Mouse (Mus musculus): ENCODE data around the gene Lemd1.
A peak's percentile ranks its signal among the peaks of the same experiment; 100 is the strongest.

Lemd1 gene

GRCm38 (mm10) chr1:132200562-132201510 lies 9.6 kb downstream of the Lemd1 start:
- peak; percentile 82 for DNase-seq (ENCODE audit: low spot score)

- DNase-seq (ENCODE audit: low spot score), result no peak
These were observed 10.3 kb downstream of the Lemd1 start for GRCm38 (mm10) chr1:132201511-132201860.

GRCm38 (mm10) chr1:132201936-132202335 lies 10.7 kb downstream of the Lemd1 start:
- DNase-seq (ENCODE audit: low spot score), result no peak

DNA sequence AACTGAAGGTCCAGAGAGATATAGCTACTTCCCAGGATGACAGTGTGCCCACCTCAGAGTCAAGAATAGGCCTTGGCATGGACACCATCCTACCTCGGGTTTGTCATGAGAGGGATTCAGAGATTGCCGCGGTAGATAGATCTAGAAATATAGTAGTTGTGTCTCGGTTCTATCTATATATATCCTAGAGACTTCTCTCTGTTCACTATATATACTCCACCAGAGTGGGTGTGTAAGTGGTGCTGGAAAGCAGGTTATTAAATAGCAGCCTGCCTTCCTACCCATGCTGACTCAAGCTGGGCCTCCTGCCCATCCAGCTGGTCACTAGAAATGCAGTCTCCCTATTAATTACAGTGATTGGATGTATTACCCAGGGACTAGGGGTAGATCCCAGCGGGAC lies 11.5 kb downstream of the Lemd1 start:
- no peak for DNase-seq (ENCODE audit: low spot score)

DNA sequence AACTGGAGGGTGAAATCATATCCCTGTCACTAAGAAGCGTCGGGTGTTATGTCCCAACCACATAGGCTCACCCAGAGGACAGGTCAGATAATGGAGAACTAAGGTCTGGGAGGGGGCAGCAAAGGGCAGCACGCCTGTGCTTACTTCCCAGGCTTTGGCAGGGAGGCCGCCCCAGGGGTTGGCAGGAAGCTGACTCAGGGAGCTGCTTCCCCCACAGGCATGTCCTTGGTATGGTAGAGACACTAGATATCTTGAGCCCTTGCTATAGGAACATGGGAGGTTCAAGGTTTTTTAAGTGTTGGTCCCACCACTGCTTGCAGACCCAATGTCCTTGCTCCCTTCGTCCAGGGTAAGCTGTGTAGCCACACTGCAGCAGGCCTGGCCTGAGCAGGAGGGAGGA lies 14.7 kb downstream of the Lemd1 start:
- DNase-seq (ENCODE audit: low spot score), result no peak

GRCm38 (mm10) chr1:132206828-132207227 lies 15.6 kb downstream of the Lemd1 start:
- no peak for DNase-seq (ENCODE audit: low spot score)

DNA sequence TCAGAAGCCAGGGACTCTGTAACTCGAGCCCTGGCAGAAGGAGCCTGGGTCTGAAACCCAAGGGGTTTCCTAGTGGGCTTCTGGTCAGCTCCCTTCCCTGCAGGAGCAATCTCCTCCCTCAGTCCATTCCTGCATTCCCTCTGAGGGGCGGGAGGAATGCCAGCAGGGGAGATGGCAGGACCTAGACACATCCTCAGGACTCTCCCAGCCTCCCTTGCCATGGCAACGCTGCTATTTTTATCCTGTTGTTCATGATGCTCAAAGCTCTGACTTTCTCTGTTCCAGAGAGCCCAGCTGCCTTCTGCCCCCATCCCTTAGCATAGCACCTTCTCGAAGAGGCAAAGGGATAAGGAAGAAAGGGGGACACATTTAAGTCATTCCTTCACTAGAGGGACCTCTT lies 16.9 kb downstream of the Lemd1 start:
- DNase-seq (ENCODE audit: low spot score), result no peak

DNA sequence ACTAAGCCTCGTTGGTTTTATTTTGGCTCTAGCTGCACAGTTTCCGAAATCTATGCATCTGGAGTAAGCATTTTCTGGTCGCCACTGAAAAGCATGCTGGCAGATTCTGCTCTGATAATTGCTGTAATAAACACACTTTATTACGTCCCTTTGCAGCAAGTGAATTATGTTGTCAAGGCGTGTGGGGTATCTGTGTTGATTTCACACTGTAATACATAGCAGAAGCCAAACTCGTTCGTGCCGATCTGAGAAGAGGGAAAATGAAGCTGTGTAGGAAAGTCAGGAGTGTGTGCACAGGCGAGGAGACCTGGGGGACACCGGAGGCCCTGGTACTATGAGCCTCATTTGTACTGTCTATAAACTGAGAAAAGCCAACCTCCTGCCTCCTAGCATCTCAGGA lies 18.2 kb downstream of the Lemd1 start:
- no peak for DNase-seq (ENCODE audit: low spot score)

DNA sequence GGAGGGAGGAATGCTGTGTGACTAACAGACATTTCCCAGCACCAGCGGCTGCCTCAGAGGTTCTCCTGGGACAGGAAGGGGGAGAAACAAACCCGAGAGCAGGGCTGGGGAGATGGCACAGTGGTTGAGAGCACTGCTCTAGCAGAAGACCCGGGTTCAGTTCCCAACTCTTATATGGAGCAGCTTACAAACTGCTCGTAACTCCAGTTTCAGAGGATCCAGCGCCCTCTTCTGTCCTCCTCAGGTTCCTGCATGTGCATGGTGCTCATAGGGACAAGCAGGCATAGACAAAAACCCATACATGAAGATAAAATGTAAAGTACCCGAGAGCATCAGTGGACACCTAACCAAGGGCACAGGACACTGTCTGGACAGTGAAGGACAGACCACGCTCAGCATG lies 19.7 kb downstream of the Lemd1 start:
- DNase-seq (ENCODE audit: low spot score), result peak; percentile 69

- no peak for DNase-seq (ENCODE audit: low spot score)
These were observed 20.4 kb downstream of the Lemd1 start for GRCm38 (mm10) chr1:132211672-132212071.

DNA sequence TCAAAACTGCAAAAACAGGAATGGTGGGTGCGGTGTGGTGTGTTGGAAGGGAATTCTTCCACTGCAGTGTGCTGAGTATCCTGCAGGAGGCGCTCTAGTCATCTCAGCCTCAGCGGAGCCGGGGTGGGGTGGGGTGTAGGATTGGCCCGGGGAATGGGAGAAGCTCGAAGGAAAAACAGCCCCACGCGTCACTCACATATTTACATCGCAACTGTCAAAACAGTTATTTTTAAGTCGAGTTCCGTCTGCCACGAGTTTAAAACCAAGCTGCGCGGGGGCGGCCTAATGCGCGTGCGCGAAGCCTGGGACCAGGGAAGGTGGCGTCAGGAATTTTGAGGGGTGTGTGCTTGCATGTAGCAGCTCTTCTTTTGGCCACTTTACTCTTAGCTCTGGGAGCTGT lies 21.0 kb downstream of the Lemd1 start:
- peak; percentile 78 for DNase-seq (ENCODE audit: low spot score)

- peak; percentile 49 for DNase-seq (ENCODE audit: low spot score)
These were observed 21.8 kb downstream of the Lemd1 start for GRCm38 (mm10) chr1:132213076-132213475.

GRCm38 (mm10) chr1:132216276-132216675 lies 25.0 kb downstream of the Lemd1 start:
- DNase-seq (ENCODE audit: low spot score), result no peak

DNA sequence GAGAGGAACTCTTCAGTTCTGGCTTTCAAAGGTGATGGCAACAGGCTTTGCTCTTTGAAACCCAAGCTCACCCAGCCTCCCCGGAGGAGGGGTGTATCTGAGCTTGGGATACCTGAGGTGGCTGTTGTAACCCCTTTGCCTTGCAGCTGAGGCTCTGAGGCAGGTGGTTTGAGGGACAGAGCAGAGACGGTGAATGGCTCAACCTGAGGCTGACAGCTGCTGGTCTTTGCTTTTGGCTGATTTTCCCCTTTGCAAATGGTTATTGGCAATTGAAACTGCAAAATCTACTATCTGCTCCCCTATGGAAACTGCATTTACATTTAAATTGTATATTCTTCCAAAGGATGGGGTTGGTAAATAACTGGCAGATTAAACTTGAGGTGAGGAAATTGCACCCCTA lies 30.4 kb downstream of the Lemd1 start:
- no peak for DNase-seq (ENCODE audit: low spot score)

GRCm38 (mm10) chr1:132222166-132222565 lies 30.9 kb downstream of the Lemd1 start:
- DNase-seq (ENCODE audit: low spot score), result no peak

DNA sequence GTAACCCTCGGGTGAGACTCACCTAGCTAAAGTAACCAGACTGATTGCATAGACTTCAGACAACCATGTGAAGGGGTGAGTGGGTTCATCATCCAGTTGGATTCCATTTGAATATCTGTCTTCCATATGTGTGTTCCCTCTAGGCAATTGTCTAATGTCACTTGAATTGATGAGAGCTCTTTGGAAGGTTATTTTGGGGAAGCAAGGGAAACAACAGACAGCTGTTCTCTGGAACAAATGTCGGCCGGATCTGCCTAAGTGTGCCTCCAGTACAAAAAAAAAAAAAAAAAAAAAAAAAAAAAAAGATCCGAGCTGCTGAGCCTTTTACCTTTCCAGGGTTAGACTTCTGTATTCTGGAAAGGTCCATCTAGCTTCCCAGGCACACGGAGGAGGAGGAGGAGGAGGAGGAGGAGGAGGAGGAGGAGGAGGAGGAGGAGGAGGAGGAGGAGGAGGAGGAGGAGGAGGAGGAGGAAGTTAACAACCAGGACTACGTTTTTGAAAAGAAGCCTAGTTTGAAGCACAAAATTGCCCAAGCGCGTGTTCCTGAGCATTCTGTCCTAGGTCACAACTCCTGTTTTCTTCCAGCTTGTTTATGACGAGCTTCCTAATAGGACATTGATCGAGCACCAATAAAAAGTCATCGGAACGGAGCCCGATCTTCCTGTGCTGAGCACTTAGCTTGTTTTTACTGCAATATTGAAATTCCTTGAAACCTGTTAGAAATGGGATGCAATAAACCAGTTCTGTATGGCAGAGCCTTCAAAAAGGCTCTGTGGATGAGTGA lies 35.3 kb downstream of the Lemd1 start:
- DNase-seq (ENCODE audit: low spot score), result no peak

GRCm38 (mm10) chr1:132229667-132230066 lies 38.4 kb downstream of the Lemd1 start, which contains the start of gene Gm10188:
Gene Gm10188, minus strand, starts transcription at chr1:132229767.
- no peak for DNase-seq (ENCODE audit: low spot score)

- no peak for DNase-seq (ENCODE audit: low spot score)
These were observed 40.4 kb downstream of the Lemd1 start for GRCm38 (mm10) chr1:132231470-132232274.

- peak; percentile 74 for DNase-seq (ENCODE audit: low spot score)
These were observed 42.3 kb downstream of the Lemd1 start for GRCm38 (mm10) chr1:132233566-132233965.

DNA sequence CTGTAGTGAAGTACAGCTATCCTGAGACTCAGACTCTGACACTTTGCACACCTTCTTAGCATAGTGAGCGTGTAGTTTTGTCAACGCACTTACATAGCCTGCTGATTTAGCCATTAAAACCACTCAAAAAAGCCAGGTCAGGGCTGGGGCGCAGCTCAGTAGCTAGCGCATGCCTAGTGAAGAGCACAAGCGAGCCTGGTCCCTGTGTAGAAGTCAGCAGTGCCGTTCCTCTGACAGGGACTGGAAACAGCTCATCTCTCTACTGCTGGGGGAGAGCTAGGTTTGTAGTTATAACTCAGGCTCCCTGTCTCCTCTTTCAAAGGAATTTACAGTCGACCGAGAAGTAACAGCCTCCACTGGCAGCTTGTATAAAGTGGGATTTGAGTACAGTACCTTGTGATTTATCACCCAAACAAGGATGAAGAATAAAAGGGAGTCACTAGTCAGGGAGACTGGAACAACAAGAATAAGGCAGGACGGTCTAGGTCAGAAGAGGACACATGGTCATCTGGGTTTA lies 43.6 kb downstream of the Lemd1 start:
- no peak for DNase-seq (ENCODE audit: low spot score)

DNA sequence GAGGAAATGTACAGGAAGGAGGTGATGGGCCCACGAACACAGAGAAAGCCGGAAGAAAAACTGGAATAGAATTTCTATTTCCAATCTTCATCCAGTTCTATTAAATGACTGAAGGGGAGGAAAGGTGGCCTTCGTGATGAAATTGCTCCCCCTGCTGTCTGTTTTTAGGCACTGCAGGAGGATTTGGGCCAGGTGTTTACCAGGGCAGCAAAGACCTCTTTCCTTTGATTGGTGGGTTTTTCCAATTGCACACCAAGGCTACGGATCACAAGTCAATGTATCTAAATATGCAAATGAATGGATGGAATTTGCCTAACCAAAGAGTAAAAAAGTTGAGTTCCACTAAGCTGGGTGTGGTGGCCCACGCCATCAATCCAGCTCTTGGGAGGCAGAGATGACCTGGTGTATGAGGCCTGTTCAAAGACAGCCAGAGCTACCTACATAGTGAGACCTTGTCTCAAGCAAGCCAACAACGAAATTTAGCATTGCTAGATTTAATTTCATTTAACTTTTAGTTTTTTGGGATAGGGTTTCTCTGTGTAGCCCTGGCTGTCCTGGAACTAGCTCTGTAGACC lies 46.4 kb downstream of the Lemd1 start:
- peak; percentile 85 for DNase-seq (ENCODE audit: low spot score)

DNA sequence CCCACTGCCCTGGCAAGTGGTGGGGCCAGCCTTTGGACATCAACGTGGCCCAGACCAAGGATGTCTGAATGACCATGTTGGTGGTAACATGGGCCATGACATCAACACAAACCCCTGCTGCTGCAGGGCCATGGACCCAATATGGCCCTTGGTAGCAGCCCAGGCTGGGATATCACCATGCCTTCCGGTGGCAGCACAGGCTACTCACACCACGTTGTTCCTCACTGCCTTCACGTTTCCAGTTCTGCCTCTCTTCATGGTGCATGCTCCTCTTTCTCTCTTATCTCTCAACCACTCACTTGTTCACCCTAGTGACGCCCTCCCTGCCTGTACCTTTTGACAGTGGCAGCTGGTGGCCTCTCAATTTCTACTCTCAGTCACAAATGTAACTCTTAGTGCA lies 53.8 kb downstream of the Lemd1 start:
- no peak for DNase-seq (ENCODE audit: low spot score)
